Mouse (Mus musculus): ENCODE measurements around the gene Mlec.

DNA sequence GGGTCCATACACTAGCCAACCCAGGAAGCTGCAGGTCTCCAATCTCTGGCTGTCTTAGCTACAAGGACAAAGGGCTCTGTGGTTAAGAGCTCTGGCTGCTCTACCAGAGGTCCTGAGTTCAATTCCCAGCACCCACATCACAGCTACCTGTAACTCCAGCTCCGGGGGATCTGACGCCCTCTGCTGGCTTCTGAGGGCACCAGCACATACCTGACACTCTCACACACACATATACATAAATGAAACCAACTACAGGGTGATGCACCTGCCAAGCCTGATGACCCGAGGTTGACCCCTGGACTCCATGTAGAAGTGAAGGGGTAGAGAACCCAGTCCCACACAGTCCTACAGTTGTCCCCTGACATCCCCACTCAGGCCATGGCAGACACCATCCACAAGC is 41.6 kb downstream of the Mlec start:
- no peak for TF ChIP-seq POLR2AphosphoS5 (IDR thresholded peaks at IDR 0.05; ENCODE audit: borderline replicate concordance, low read depth, low read length)
- no peak for TF ChIP-seq POLR2A (IDR thresholded peaks at IDR 0.05; ENCODE audit: control insufficient read depth in 1 of 2, insufficient read depth in 1 of 2, low read depth in 1 of 2, low read length in 2 of 2, poor library complexity in 1 of 2)
- no peak for TF ChIP-seq E2F4 (IDR thresholded peaks at IDR 0.05; ENCODE audit: borderline replicate concordance, low read depth, low read length)
- TF ChIP-seq RCOR1 (IDR thresholded peaks at IDR 0.05; ENCODE audit: low read depth, low read length) = no peak
- TF ChIP-seq MAX (IDR thresholded peaks at IDR 0.05; ENCODE audit: low read length) = no peak
- TF ChIP-seq POLR2AphosphoS2 (IDR thresholded peaks at IDR 0.05; ENCODE audit: low read length) = no peak
- no peak for TF ChIP-seq HCFC1 (IDR thresholded peaks at IDR 0.05; ENCODE audit: low read depth, low read length)
- TF ChIP-seq ZNF384 (IDR thresholded peaks at IDR 0.05; ENCODE audit: low read depth, low read length) = no peak
- TF ChIP-seq EP300 (IDR thresholded peaks at IDR 0.05; ENCODE audit: low read depth in 1 of 2, low read length in 2 of 2) = no peak
- no peak for TF ChIP-seq NELFE (IDR thresholded peaks at IDR 0.05; ENCODE audit: low read depth, low read length)
- TF ChIP-seq TAL1 (IDR thresholded peaks at IDR 0.05; ENCODE audit: low read length) = no peak
- peak; percentile 23 to 49 (median 34); a peak in 5 of 6 replicates for TF ChIP-seq CTCF (IDR thresholded peaks at IDR 0.05 in 2 of 3, conservative IDR thresholded peaks at IDR 0.05 in 1 of 3; ENCODE audit: control insufficient read depth in 1 of 3, insufficient read depth in 1 of 3, low read depth in 2 of 3, low read length in 3 of 3, poor library complexity in 1 of 3, severe bottlenecking in 1 of 3)
- no peak for TF ChIP-seq USF1 (IDR thresholded peaks at IDR 0.05; ENCODE audit: low read depth, low read length)
